Mouse (Mus musculus): ENCODE measurements around the gene Eef1a1. TPM values are rescaled to one million over a fixed set of nuclear protein-coding genes. Genes with fewer than 3 reads are reported as not detected.

Gene Eef1a1
- total RNA-seq, 2 experiments from 2014 or later, result 6,346 to 6,879 TPM

GRCm38 (mm10) chr9:78428870-78429432 lies 60.0 kb downstream of the Eef1a1 start:
- no peak for DNase-seq (ENCODE audit: low spot score in 2 of 2)

Small RNA genes lying within 50 kb of the gene (microRNA-seq; reads per million reads assigned to microRNA genes)
- 0 to 0.61 reads per million in 2 experiments for gene Gm26377 (ENCODE audit: borderline number of aligned reads in 2 of 2)

Other genes with a start within 250 kb of the Eef1a1 start
- gene Gm3776, start 232.0 kb downstream of the Eef1a1 start, total RNA-seq (2021), result not detected
- gene Gm10639, start 199.2 kb downstream of the Eef1a1 start, total RNA-seq (2021), result under 1 TPM in 1 of 2 experiments, not detected in 1; 0.76 TPM
- not detected for gene Omt2a, start 174.4 kb downstream of the Eef1a1 start, total RNA-seq (2021)
- gene Omt2b, start 161.6 kb downstream of the Eef1a1 start, total RNA-seq (2021), result not detected
- gene Gsta2, start 133.4 kb downstream of the Eef1a1 start, total RNA-seq (2021), result 1 to 10 TPM in 1 of 2 experiments, under 1 TPM in 1; 0.42 to 9.7 TPM
- not detected for gene Dppa5a, start 121.0 kb downstream of the Eef1a1 start, total RNA-seq (2021)
- gene Ooep, start 110.4 kb downstream of the Eef1a1 start, total RNA-seq (2021), result not detected
- not detected for gene Ddx43, start 93.4 kb downstream of the Eef1a1 start, total RNA-seq (2021)
- gene Cgas, start 45.9 kb downstream of the Eef1a1 start, total RNA-seq (2021), result under 1 TPM; 0.66 to 0.90 TPM
- gene Mto1, start 40.9 kb downstream of the Eef1a1 start, total RNA-seq (2021), result 10 to 100 TPM; 27.2 to 29.2 TPM
- not detected for gene Gm17324, start 40.4 kb downstream of the Eef1a1 start, total RNA-seq (2021)
- gene Slc17a5, start 98.9 kb upstream of the Eef1a1 start, total RNA-seq (2021), result 1 to 10 TPM; 5.2 to 9.8 TPM
- gene Cd109, start 126.4 kb upstream of the Eef1a1 start, total RNA-seq (2021), result under 1 TPM; 0.07 to 0.19 TPM